ENCODE assay signal across 11 mouse cellular contexts in genomic region chr9:44078136-44078797, GRCm38 (mm10). TPM values are rescaled to one million over a fixed set of nuclear protein-coding genes. Genes with fewer than 3 reads are reported as not detected.
DNase-seq lines count a peak whose midpoint lies in the region; ATAC-seq lines count a peak whose summit lies in the region.
"Had no signal": no experiment of that assay in that cellular context is flagged by ENCODE, and none has a peak within 500 bp of the region (broad histone marks: within the 10 kb centered on the region; RNA-seq: fewer than 3 reads in every experiment).

No protein-coding gene starts in this region.

- no peak overlapping the region for H3K27ac ChIP-seq in hindbrain, embryonic 13.5 days
- H3K27ac ChIP-seq in hindbrain, embryonic 10.5 days, result no peak overlapping the region
- 0 out of 2 replicates have a peak overlapping the region, but pooled peaks have one; percentile 17 for H3K27ac ChIP-seq in midbrain, embryonic 12.5 days (replicated peaks)
- no peak overlapping the region for H3K27ac ChIP-seq in midbrain, embryonic 10.5 days (replicated peaks)

- peaks cover 11% of the 10 kb centered on the region for H3K27me3 ChIP-seq in hindbrain, embryonic 13.5 days
- peaks cover 80% of the 10 kb centered on the region for H3K27me3 ChIP-seq in hindbrain, embryonic 10.5 days (ENCODE audit: insufficient read depth, poor library complexity, severe bottlenecking)
- H3K27me3 ChIP-seq in midbrain, embryonic 12.5 days, result peaks cover 53% of the 10 kb centered on the region
- H3K27me3 ChIP-seq in midbrain, embryonic 10.5 days (ENCODE audit: low read depth, poor library complexity, severe bottlenecking), result peaks cover 85% of the 10 kb centered on the region

- DNase-seq in cerebellum, adult 8-10 months, result peak; percentile 17
- DNase-seq in cerebellum, adult 11-12 months, result no peak
- no peak for DNase-seq in hindbrain, embryonic 10.5 days (ENCODE audit: low spot score)
- no peak for DNase-seq in midbrain, embryonic 10.5 days (ENCODE audit: low spot score)
- no peak for DNase-seq in spleen, postnatal 4 days (ENCODE audit: low spot score in 2 of 2)
- no peak for DNase-seq in adrenal gland, postnatal 14 days

- H3K4me1 ChIP-seq in hindbrain, embryonic 13.5 days (replicated peaks), result peaks cover 40% of the 10 kb centered on the region
- H3K4me1 ChIP-seq in hindbrain, embryonic 10.5 days (replicated peaks), result peaks cover 53% of the 10 kb centered on the region
- H3K4me1 ChIP-seq in midbrain, embryonic 12.5 days, result peaks cover 28% of the 10 kb centered on the region
- H3K4me1 ChIP-seq in midbrain, embryonic 10.5 days, result peaks cover 66% of the 10 kb centered on the region

- H3K4me3 ChIP-seq in hindbrain, embryonic 13.5 days, result no peak overlapping the region
- H3K4me3 ChIP-seq in hindbrain, embryonic 10.5 days, result no peak overlapping the region
- H3K4me3 ChIP-seq in midbrain, embryonic 12.5 days, result no peak overlapping the region
- H3K4me3 ChIP-seq in midbrain, embryonic 10.5 days, result no peak overlapping the region

- no peak overlapping the region for H3K4me2 ChIP-seq in hindbrain, embryonic 13.5 days
- H3K4me2 ChIP-seq in midbrain, embryonic 12.5 days (replicated peaks), result no peak overlapping the region
- H3K4me2 ChIP-seq: liver, embryonic 11.5 days had no signal

- WGBS in hindbrain, embryonic 13.5 days, result 86% methylated on average over 10 of the region's 10 CpGs
- 83% methylated on average over 10 of the region's 10 CpGs for WGBS in hindbrain, embryonic 10.5 days
- WGBS in midbrain, embryonic 12.5 days, result 76% methylated on average over 10 of the region's 10 CpGs
- 84% methylated on average over 10 of the region's 10 CpGs for WGBS in midbrain, embryonic 10.5 days

- no peaks in the 10 kb centered on the region for H3K9me3 ChIP-seq in hindbrain, embryonic 13.5 days
- H3K9me3 ChIP-seq in hindbrain, embryonic 10.5 days, result no peaks in the 10 kb centered on the region
- H3K9me3 ChIP-seq in midbrain, embryonic 12.5 days, result no peaks in the 10 kb centered on the region
- no peaks in the 10 kb centered on the region for H3K9me3 ChIP-seq in midbrain, embryonic 10.5 days (replicated peaks)

- 0 out of 2 replicates have a peak overlapping the region, but pooled peaks have one; percentile 35 for H3K9ac ChIP-seq in hindbrain, embryonic 13.5 days
- H3K9ac ChIP-seq in midbrain, embryonic 12.5 days (replicated peaks), result no peak overlapping the region

- ATAC-seq in hindbrain, embryonic 13.5 days (ENCODE audit: low FRiP score), result no peak
- no peak for ATAC-seq in midbrain, embryonic 12.5 days (ENCODE audit: low FRiP score, low read depth)

- H3K36me3 ChIP-seq in hindbrain, embryonic 13.5 days, result no peaks in the 10 kb centered on the region
- 0 out of 2 replicates have a peak, but pooled peaks cover 7% of the 10 kb centered on the region for H3K36me3 ChIP-seq in hindbrain, embryonic 10.5 days
- no peaks in the 10 kb centered on the region for H3K36me3 ChIP-seq in midbrain, embryonic 12.5 days
- 0 out of 2 replicates have a peak, but pooled peaks cover 3% of the 10 kb centered on the region for H3K36me3 ChIP-seq in midbrain, embryonic 10.5 days

RNA-seq across cellular contexts. Expression of gene Usp2, which starts 11.4 kb away (rescaled TPM):
- 8.1 and 12.2 TPM in 2 replicates for polyA plus RNA-seq in hindbrain, embryonic 13.5 days (2015; fragmentation: Nextera tagmentation; extraction: Ambion mirVana)
- polyA plus RNA-seq in hindbrain, embryonic 10.5 days (2016; fragmentation: Nextera tagmentation; extraction: Ambion mirVana), result 13.5 and 14.3 TPM in 2 replicates
- polyA plus RNA-seq in midbrain, embryonic 12.5 days (2016; fragmentation: Nextera tagmentation; extraction: Ambion mirVana), result 6.4 and 12.5 TPM in 2 replicates
- polyA plus RNA-seq in midbrain, embryonic 10.5 days (2016; fragmentation: Nextera tagmentation; extraction: Ambion mirVana), result 11.3 and 16.5 TPM in 2 replicates
- 49.5 and 54.9 TPM in 2 replicates for total RNA-seq in adrenal gland, postnatal 14 days (2021)

RNA-seq across cellular contexts. Expression of gene Mfrp, which starts 23.3 kb away (rescaled TPM):
- 0.22 TPM in 1 of 2 replicates, not detected in the other for polyA plus RNA-seq in hindbrain, embryonic 13.5 days (2015; fragmentation: Nextera tagmentation; extraction: Ambion mirVana)
- polyA plus RNA-seq in hindbrain, embryonic 10.5 days (2016; fragmentation: Nextera tagmentation; extraction: Ambion mirVana), result 0.14 and 0.30 TPM in 2 replicates
- polyA plus RNA-seq in midbrain, embryonic 12.5 days (2016; fragmentation: Nextera tagmentation; extraction: Ambion mirVana), result 0.10 TPM in 1 of 2 replicates, not detected in the other
- polyA plus RNA-seq in midbrain, embryonic 10.5 days (2016; fragmentation: Nextera tagmentation; extraction: Ambion mirVana), result 0.07 and 0.17 TPM in 2 replicates
- not detected in 2 replicates for total RNA-seq in adrenal gland, postnatal 14 days (2021)
- total RNA-seq: adrenal gland, postnatal 25 days had no signal

RNA-seq across cellular contexts. Expression of gene C1qtnf5, which starts 28.8 kb away (rescaled TPM):
- 3.2 and 5.3 TPM in 2 replicates for polyA plus RNA-seq in hindbrain, embryonic 13.5 days (2015; fragmentation: Nextera tagmentation; extraction: Ambion mirVana)
- 0.31 and 1.1 TPM in 2 replicates for polyA plus RNA-seq in hindbrain, embryonic 10.5 days (2016; fragmentation: Nextera tagmentation; extraction: Ambion mirVana)
- 1.3 TPM in 2 replicates for polyA plus RNA-seq in midbrain, embryonic 12.5 days (2016; fragmentation: Nextera tagmentation; extraction: Ambion mirVana)
- 0.29 and 0.93 TPM in 2 replicates for polyA plus RNA-seq in midbrain, embryonic 10.5 days (2016; fragmentation: Nextera tagmentation; extraction: Ambion mirVana)
- total RNA-seq in adrenal gland, postnatal 14 days (2021), result 11.1 and 14.9 TPM in 2 replicates

RNA-seq across cellular contexts. Expression of gene Gm49380, which starts 35.0 kb away (rescaled TPM):
- 0.12 and 0.49 TPM in 2 replicates for polyA plus RNA-seq in hindbrain, embryonic 13.5 days (2015; fragmentation: Nextera tagmentation; extraction: Ambion mirVana)
- 0.22 and 0.75 TPM in 2 replicates for polyA plus RNA-seq in hindbrain, embryonic 10.5 days (2016; fragmentation: Nextera tagmentation; extraction: Ambion mirVana)
- polyA plus RNA-seq in midbrain, embryonic 12.5 days (2016; fragmentation: Nextera tagmentation; extraction: Ambion mirVana), result 0.24 and 0.43 TPM in 2 replicates
- polyA plus RNA-seq in midbrain, embryonic 10.5 days (2016; fragmentation: Nextera tagmentation; extraction: Ambion mirVana), result 0.35 and 0.63 TPM in 2 replicates
- 0.15 and 0.52 TPM in 2 replicates for total RNA-seq in adrenal gland, postnatal 14 days (2021)
- total RNA-seq: midbrain, postnatal 0 days had no signal
- polyA plus RNA-seq: liver, embryonic 11.5 days had no signal

RNA-seq across cellular contexts. Expression of gene Rnf26, which starts 35.0 kb away (rescaled TPM):
- polyA plus RNA-seq in hindbrain, embryonic 13.5 days (2015; fragmentation: Nextera tagmentation; extraction: Ambion mirVana), result 27.9 and 29.2 TPM in 2 replicates
- 75.6 and 76.9 TPM in 2 replicates for polyA plus RNA-seq in hindbrain, embryonic 10.5 days (2016; fragmentation: Nextera tagmentation; extraction: Ambion mirVana)
- polyA plus RNA-seq in midbrain, embryonic 12.5 days (2016; fragmentation: Nextera tagmentation; extraction: Ambion mirVana), result 60.6 and 64.2 TPM in 2 replicates
- polyA plus RNA-seq in midbrain, embryonic 10.5 days (2016; fragmentation: Nextera tagmentation; extraction: Ambion mirVana), result 81.3 and 81.5 TPM in 2 replicates
- 27.5 and 31.8 TPM in 2 replicates for total RNA-seq in adrenal gland, postnatal 14 days (2021)
